Mouse (Mus musculus) embryonic fibroblast, embryonic 13.5 days (primary cell): ENCODE measurements around the gene Chat.

Experiments used
- CTCF ChIP-seq: IDR thresholded peaks from 2 replicates; pipeline ENCODE4 v1.5.1; 2011; ENCODE audit warnings: mild to moderate bottlenecking, control low read depth, low read length, moderate library complexity, borderline replicate concordance; ENCODE audit not compliant: insufficient read depth
- POLR2A ChIP-seq: IDR thresholded peaks from 2 replicates; pipeline ENCODE4 v1.6.1; 2011; ENCODE audit warnings: low read depth, mild to moderate bottlenecking, control low read depth, low read length, moderate library complexity

- TF ChIP-seq POLR2A: no peak
- peak; percentile 61; the same call in 1 of the 2 replicates for TF ChIP-seq CTCF
Measured at GRCm38 (mm10) chr14:32482061-32482460, 16.3 kb upstream of the Chat start.
